Mouse (Mus musculus) bone marrow macrophage, adult 2 months (primary cell): Measurements from ENCODE around the gene Emc3.

ENCODE experiments used
- CTCF ChIP-seq: IDR thresholded peaks from 2 replicates; pipeline ENCODE4 v1.5.1; 2012; ENCODE audit warnings: low read depth, mild to moderate bottlenecking, low read length, moderate library complexity
- POLR2A ChIP-seq: IDR thresholded peaks from 2 replicates; pipeline ENCODE4 v1.6.1; 2012; ENCODE audit warnings: mild to moderate bottlenecking, low read depth, low read length, borderline replicate concordance

GRCm38 (mm10) chr6:113514600-113514999 is 16.9 kb downstream of the Emc3 start:
- no peak for TF ChIP-seq POLR2A
- TF ChIP-seq CTCF: no peak
